Mouse (Mus musculus): ENCODE data around the gene Hspa4l. TPM values are rescaled to one million over a fixed set of nuclear protein-coding genes. Genes with fewer than 3 reads are reported as not detected.
"Not testable (repeated sequence)": the region's sequence is repeated elsewhere in the genome, so short reads cannot be mapped to it uniquely, and the experiment has no call there.

Hspa4l gene
- polyA plus RNA-seq, 1 experiment from 2014 or later = 26.9 TPM

GRCm38 (mm10) chr3:40845521-40845920, 101.2 kb downstream of the Hspa4l start:
- not testable (repeated sequence) for H3K36me3 ChIP-seq; H3K9ac ChIP-seq; ATAC-seq (ENCODE audit: insufficient number of reproducible peaks, low FRiP score, low TSS enrichment, low read depth); H3K27me3 ChIP-seq; H3K4me1 ChIP-seq; H3K9me3 ChIP-seq (replicated peaks); H3K27ac ChIP-seq (replicated peaks)
- 59% methylated on average over 5 of the region's 6 CpGs for WGBS
- peak overlapping the region; percentile 52 for H3K4me3 ChIP-seq (replicated peaks)
- peak overlapping the region; percentile 75 for H3K4me2 ChIP-seq (replicated peaks)

Other genes with a start within 250 kb of the Hspa4l start
- 2.3 and 3.1 TPM in 2 replicates for gene Intu, start 213.2 kb upstream of the Hspa4l start, polyA plus RNA-seq (2015; fragmentation: Nextera tagmentation; extraction: Ambion mirVana)
- 0.09 and 0.30 TPM in 2 replicates for gene Slc25a31, start 35.6 kb upstream of the Hspa4l start, polyA plus RNA-seq (2015; fragmentation: Nextera tagmentation; extraction: Ambion mirVana)
- 46.8 and 52.8 TPM in 2 replicates for gene Plk4, start 55.5 kb downstream of the Hspa4l start, polyA plus RNA-seq (2015; fragmentation: Nextera tagmentation; extraction: Ambion mirVana)
- gene Mfsd8, start 102.4 kb downstream of the Hspa4l start, polyA plus RNA-seq (2015; fragmentation: Nextera tagmentation; extraction: Ambion mirVana) = 10.0 and 10.2 TPM in 2 replicates
- 9.1 and 10.3 TPM in 2 replicates for gene Abhd18, start 102.5 kb downstream of the Hspa4l start, polyA plus RNA-seq (2015; fragmentation: Nextera tagmentation; extraction: Ambion mirVana)
- gene 1700034I23Rik, start 158.0 kb downstream of the Hspa4l start, polyA plus RNA-seq (2015; fragmentation: Nextera tagmentation; extraction: Ambion mirVana) = 0.18 and 0.21 TPM in 2 replicates
- gene Larp1b, start 205.3 kb downstream of the Hspa4l start, polyA plus RNA-seq (2015; fragmentation: Nextera tagmentation; extraction: Ambion mirVana) = 2.2 and 2.7 TPM in 2 replicates

All from embryonic facial prominence, embryonic 15.5 days (tissue).